Mouse (Mus musculus): ENCODE measurements around the gene Mkrn2. TPM values are rescaled to one million over a fixed set of nuclear protein-coding genes. Genes with fewer than 3 reads are reported as not detected.

Mkrn2 gene
- 10 to 100 TPM; 42.2 to 46.1 TPM for total RNA-seq (2021)
- long read RNA-seq, experiment 1, full-length matches to known transcripts: 17 of 21 reads
- long read RNA-seq, experiment 1, partial matches to known transcripts: 2 of 21 reads
- long read RNA-seq, experiment 1, other reads (novel, unspliced or antisense): 2 of 21 reads
- long read RNA-seq, experiment 2, full-length matches to known transcripts: 32 of 47 reads
- long read RNA-seq, experiment 2, partial matches to known transcripts: 6 of 47 reads
- long read RNA-seq, experiment 2, other reads (novel, unspliced or antisense): 9 of 47 reads

DNA sequence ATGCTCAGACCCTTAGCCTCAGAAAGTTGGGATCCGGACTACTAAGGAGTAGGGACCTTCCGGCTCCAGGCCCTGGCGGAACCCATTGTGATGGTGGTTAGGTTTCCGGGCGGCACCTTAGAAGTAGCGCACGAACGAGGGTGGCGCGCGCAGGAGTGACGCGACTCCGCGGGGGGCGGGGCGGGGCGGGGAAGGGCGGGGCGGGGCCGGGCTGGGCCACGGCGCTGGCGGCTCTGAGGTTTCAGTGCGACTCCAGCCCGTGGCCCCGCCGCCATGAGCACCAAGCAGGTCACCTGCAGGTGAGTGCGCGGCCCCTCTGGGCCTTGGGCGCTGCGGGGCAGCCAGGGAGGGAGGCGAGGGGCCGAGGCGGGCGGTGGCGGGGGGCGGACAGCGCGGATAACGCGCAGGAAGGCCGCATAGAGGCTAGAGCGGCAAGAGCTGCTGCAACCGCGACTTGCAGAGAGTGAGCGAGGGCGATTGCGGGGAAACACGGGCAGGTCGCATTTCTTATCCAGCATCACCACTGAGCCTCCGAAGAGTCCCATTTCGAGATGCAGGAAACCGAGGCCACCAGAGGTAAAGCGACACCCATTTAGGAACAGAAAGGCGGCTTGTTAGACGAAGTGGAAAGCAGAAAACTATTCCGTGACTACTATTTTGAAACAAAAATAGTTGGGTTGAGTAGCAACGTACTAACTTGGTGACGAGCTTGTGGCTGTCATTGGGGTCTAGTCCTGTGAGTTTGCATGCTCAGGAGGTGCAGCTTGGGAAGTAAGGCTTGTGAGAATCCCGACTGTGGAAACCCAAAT is at the start of gene Mkrn2:
TSS of gene Mkrn2 (plus strand) at position 188 of the 809 bp plus-strand sequence.
- DNase-seq (ENCODE audit: low spot score in 2 of 2): peak; percentile 70 to 74

DNA sequence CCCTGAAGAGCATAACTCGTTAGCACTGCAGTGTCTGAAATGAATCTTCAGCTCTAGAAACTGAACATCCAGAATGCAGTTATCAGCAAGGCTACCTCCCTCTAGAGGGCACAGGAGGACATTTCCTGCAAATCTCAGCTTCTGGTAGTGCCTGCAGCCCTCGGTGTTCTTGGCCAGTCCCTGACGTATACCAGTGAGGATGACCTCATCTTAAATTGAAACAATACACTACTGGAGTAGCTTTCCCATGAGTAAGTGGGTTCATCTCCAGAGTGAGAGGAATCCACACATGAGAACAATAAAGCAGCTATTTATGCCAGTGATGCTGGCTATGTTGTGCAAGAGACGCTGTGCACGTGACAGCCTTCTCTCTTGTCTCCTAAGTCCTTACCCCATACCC is 46.2 kb upstream of the Mkrn2 start:
- DNase-seq (ENCODE audit: low spot score in 2 of 2): no peak

DNA sequence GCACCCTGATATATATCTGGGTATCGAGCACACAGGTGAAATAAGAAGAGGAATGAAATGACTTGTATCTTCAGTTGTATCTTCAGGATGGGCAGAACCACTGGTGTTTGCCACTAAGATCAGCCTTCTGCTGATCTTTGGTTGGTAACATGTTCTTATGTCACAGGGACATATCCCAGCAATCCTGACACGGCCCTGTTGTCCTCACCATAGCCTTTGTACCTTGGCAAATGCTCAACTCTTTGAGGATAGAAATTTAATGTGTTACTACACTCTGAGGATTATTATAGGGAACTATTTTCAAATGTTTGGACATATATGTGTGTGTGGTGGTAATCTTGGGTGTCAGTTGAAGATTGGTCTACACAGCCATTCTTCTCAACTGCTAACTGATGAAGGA is 43.5 kb upstream of the Mkrn2 start:
- no peak for DNase-seq (ENCODE audit: low spot score in 2 of 2)

DNA sequence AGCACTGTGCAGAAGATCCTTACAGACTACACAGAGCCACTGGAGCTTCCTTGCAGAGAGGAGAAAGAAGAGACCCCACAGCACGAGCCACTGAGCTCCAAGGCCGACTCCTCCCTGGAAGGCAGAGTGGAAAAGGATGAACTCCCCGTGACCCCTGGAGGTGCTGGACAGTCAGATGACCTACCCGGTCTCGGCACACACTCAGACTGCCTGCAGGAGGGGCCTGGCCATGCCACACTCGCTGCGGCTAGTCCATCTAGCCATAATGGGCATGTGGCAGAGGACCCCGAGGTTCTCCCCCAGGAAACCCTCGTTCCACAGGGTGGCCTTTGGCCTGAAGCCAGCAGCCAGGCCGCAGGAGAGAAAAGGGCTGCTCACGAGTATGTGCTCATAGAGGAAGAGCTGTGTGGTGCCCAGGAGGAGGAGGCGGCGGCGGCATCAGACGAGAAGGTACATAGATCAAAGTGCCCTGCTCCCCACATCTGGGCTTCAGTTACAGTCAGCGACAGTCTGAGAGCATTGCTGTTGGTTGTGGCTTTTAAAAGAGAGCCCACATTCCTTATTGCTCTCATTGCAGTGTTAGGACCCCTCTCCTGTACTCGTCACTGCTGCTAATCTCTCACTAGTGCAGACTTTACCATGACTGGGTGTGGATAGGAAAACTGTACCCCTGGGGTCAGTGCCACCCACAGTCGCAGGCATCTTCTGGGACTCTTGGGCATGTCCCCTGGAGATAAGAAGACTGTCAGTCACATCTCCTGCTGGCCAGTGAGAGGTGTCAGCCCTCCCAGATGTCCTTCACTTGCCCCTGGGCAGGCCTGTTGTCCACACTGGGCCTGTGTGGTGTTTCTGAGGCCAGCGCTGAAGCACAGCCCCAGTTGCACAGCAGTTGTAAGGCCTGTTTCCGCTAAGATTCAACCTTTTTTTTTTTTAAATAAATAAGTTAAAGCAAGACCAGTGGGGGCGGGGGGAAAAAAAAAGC is 41.8 kb upstream of the Mkrn2 start:
- no peak for DNase-seq (ENCODE audit: low spot score in 2 of 2)

DNA sequence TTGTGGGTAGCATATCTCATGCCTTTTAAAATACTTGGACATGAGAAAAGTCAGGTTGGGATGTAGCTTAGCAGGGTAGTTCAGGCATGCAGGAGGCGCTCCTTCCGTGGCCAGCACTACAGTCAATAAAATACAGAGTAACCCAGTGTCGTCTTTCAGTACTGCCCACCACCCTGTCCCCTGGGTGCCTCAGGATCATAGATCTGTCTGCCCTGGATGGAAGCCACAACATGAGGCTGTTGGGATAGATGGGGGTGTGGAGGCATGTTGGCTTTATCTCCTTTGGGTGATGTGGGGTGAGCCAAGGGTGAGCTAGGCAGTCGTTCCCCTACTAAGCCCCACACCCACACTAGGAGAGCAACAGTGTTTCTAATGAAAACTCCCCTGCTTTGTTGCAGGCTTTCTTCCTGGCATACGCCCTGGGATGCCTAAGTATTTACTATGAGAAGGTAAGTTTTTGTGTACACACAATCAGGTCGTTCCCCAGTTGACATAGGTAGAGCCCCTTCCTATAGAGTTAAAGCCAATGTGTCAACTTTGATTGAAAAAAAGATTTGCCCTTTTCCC is 36.1 kb upstream of the Mkrn2 start:
- no peak for DNase-seq (ENCODE audit: low spot score in 2 of 2)

DNA sequence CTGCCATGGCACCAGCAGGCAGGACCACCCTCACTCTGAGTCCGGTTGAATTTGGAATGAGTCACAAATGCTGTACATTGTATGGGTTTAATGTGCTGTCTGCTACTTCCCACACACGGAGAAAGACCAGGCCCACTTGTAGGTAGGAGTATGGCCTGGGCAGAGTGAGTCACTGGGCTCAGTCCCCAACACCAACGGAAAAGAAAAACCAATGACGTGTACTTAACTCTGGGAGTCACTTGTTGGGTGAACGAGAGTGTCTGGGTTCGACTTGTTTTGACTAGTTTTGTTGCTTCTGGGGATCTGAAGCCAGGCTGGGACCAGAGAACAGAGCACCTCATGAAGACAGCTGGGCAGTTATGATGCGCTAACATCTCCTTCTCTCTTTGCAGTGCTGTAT is 27.5 kb upstream of the Mkrn2 start:
- no peak for DNase-seq (ENCODE audit: low spot score in 2 of 2)

DNA sequence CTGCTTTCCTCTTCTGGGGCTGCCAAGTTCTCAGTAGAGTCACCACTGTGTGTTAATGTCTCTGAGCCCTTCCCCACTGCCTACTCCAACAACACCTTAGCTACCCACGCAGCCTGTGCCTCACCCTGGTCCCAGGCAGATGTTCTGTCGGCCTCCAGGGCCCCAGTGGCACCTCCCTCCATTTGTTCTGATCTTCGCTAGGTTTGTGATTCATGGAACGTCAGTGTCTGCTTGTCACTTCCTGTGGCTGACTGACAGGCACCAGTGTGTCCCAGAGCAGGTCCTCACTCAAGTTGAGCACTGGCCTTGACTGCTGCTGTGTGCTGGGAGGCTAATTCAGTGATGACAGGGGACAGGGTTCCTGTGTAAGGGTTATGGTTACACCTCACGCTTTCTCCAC is 24.3 kb upstream of the Mkrn2 start:
- no peak for DNase-seq (ENCODE audit: low spot score in 2 of 2)

DNA sequence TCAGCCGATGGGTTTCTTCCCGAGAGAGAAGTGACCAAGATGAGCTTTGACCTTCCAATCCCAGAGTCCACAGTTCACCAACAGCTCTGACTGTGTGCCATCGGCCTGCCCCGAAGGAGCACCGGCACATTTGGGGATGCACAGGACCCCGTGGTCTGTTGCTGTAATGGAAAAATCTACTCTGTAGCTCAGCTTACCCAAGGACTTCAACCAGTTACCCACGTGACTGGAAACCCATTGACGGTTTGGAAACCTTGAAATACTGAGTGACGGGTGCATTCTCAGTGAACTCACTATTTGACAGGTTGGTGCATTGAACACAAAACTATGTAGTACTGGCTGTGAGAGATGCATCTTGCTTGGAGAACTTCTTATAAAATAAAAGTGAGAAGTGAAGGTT is 23.8 kb upstream of the Mkrn2 start:
- no peak for DNase-seq (ENCODE audit: low spot score in 2 of 2)

DNA sequence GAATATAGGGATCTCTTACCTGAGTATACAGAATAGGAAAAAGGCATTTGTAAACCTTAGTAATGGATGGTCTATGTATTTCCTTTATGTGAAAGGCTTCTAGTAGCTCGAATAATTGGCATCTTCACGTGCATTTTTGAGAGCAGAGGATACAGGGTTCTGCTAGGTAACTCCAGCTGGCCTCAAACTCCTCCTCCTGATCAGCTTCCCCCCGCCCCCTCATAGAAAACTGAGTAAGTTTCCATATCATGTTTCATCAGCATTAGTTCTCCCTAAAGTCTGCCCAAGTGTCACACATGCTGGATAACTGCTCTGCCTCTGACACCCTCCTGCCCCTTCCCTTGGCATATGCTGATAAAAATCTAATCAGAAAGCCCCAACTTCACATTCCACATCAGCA is 20.9 kb upstream of the Mkrn2 start:
- DNase-seq (ENCODE audit: low spot score in 2 of 2): no peak

DNA sequence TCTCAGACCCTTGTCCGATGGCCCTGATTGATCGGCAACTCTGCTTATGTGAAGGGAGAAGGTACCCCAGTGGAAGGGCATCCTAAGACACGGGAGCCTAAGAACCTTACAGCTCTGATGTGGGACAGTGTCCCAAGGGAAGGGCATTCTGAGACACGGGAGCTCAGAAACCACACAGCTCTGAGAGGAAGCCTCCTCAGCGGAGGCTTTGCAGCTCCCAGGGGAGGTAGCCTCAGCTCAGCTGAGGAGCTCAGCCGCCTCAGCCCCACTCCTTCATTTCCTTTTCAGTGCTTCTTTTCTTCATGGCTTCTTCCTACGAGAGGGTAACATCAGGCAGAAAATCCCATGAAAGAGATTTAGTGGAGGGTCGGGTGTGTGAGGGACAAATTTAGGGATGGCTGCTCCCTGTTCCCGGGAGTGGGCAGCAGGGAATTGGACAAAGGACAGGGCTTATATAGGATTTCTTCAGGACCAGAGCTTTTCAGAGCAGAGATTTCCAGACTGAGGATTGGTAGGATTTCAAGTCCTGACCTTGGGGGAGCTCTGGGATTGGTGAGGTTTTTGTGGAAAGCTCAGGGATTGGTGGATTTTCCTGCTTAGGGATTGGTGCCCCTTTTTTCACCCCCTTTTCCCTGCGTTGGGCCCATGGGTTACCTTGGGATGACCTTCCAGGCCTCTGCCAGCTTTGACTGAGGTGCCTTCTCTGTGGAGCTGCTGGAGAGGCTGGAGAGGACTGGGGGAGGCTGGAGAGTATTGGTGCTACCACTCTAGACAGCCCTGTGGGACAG is 19.2 kb upstream of the Mkrn2 start:
- no peak for DNase-seq (ENCODE audit: low spot score in 2 of 2)

DNA sequence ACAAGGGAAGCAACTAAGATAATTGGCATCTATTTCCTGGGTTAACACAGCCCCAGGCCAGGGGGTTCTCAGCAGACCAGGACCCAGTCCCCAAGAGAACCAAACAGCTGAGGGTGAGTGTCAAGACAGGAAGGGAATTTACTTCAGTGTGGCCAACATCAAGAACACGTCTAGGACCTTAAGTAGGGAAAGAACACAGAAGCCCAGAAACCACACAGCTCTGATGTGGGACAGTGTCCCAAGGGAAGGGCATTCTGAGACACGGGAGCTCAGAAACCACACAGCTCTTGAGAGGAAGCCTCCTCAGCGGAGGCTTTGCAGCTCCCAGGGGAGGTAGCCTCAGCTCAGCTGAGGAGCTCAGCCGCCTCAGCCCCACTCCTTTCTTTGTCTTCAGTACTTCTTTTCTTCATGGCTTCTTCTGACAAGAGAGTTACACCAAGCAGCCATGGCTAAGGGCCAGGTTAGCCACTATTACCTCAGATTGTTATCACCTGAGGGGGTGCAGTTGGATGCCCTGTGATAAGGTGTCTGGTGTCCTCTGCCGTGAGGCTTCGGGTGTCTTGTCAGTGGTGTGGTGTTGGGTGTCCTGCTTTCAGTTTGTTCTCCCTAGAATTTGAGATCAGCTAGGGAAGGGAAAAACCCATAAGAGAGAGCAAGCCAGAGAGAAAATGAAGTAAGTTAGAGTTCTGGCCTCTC is 18.1 kb upstream of the Mkrn2 start:
- no peak for DNase-seq (ENCODE audit: low spot score in 2 of 2)

DNA sequence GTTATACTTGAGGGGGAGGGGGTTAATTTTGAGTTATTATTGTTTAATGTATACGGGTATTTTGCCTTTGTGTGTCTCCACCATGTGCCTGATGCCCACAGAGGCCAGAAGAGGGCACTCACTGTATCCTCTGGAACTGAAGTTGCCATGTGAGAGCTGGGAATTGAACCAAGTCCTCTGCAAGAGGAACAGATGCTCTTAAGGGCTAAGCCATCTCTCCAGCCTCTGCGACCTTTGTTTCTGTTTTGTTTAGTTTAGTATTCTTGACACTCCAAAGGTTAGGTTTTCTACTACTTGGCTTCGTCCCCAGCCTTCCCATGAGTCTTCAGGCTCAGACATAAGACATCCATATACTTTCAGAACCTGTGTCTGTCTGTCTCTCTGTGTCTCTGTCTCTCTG is 17.5 kb upstream of the Mkrn2 start:
- no peak for DNase-seq (ENCODE audit: low spot score in 2 of 2)

DNA sequence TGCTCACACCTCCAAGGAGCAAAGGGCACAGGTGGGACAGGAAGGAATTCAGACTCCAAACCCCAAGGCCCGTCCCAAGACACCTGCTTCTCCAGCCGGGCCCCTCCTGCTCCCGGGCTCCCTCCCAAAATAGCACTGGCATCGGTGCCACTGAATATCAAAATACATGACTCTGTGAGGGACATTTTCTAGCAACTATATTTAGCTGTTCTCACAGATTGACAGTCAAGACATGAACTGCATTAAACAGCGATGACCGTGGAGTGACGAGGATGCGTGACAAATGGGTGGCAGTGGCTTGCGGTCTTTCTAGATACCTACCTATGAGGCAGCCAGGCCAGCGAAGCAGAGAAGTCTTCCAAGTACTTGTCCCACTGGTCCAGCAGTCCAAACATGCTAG is 15.4 kb upstream of the Mkrn2 start:
- no peak for DNase-seq (ENCODE audit: low spot score in 2 of 2)

DNA sequence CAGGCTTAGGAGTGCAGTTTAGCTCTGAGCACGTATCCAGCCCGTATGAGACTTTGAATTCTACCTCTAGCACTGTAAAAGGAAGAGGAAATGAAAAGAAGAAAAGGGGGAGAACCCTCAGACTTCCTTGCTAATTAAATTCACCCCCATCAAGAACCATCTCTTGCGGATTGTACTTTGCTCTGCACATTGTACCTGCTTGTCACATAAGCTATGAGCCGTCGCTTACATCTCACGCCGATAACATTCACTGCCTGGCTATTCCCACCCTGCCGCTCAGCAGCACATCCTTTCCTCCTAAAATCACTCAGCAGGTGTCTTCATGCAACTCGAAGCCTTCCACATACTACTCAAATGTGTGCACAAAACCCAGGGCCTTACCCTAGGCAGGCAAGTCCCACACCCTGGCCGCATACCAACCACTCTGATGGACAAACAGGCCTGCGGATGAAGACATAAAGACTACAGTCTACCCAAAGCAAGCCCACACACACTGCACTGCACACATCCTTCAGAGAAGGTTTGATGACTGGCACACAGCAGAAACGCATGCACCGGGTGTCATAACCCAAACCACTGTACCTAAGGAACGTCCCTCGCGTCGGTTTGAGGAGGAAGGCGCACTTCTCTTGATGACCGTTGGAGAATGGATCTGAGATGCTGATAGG is 9.9 kb upstream of the Mkrn2 start:
- DNase-seq (ENCODE audit: low spot score in 2 of 2): no peak

DNA sequence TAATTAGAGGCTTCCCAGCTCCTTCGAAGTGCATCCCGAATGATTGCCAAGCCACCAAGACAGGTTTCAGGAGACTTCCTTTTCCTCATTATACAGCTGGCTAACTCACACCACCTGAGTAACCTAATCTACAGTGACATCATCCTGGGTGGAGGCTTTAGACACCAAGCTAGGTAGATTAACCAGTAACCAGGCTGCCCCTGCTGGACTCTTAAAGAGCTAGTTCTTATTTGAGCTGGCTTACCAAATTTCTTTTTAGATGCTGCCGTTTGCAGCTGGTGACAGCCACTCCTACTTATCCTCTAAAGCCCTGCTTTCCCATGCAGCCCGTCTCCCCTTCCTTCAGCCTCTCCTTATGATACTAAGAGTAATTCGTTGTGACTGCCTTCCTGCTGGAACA is 9.2 kb upstream of the Mkrn2 start, which contains the start of gene Mkrn2os:
TSS of gene Mkrn2os (minus strand) at position 119 of the 400 bp plus-strand sequence.
- DNase-seq (ENCODE audit: low spot score in 2 of 2): no peak

DNA sequence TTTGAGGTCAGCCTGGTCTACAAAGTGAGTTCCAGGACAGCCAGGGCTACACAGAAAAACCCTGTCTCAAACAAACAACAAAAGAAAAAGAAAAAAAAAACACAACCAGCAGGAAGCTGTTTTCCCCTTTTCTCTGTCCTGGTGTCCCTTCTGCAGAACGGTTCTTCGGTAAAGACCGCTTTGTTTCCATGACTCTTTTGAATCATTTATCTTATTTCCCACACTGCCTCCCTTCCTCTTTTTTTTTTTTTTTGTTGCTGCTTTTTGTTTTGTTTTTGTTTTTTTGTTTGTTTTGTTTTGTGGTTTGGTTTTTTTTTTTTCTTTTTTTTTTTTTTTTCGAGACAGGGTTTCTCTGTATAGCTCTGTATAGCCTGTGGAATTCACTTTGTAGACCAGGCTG is 8.4 kb upstream of the Mkrn2 start:
- no peak for DNase-seq (ENCODE audit: low spot score in 2 of 2)

DNA sequence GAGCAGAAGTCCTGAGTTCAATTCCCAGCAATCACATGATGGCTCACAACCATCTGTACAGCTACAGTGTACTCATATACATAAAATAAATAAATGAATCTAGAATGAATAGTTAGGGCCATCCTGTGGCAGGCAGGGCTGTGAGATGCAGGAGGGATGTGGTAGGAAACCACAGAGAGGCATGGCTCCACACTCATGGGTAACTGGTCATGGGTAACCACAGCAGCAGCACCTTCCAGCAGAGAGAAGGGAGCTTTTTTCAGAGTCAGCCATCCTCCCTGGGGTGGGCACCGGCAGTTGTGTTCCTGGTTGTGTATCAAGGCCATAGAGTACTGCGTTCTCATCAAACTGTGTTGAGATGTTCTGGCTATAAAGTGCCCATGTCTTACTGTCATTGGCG is 7.2 kb upstream of the Mkrn2 start:
- no peak for DNase-seq (ENCODE audit: low spot score in 2 of 2)

DNA sequence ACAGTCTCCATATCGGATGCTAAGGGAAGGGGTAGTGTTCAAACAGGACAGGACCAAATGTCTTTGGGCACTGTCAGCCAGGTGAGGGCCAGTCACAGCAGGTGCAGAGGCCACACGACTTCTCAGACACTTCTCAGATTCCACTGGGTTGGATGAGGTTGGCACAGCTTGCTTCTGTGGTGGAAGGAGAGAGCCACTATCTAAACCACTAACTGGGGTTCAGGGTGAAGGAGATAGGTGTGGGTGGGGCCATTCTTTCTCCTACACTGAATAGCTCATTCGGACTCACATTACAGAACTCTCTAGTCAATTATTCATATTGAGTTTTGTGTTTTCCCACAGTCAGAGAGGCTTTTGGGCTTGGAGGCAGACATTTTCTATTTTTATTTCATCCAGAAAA is 6.0 kb upstream of the Mkrn2 start:
- DNase-seq (ENCODE audit: low spot score in 2 of 2): no peak

DNA sequence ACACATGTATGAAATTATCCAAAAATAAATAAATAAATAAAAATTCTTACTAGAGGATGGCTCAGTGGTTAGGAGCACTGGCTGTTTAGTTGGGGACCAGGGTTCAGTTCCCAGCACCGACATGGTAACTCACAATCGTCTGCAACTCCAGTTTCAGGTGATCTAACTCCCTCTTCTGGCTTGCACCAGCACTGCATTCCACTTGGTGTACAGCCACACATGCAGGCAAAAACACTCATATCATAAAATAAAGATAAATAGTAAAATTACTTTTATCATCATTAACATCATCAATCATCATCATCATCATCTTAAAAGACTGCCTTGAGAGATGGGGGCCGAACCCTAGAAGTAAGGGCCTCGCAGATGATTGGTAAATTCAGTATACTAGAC is 384 bp upstream of the Mkrn2 start:
- no peak for DNase-seq (ENCODE audit: low spot score in 2 of 2)
